In genomic region chr4:141999494-142000074, GRCm38 (mm10) we compare ENCODE assay signal across 16 mouse cellular contexts. TPM values are rescaled to one million over a fixed set of nuclear protein-coding genes. Genes with fewer than 3 reads are reported as not detected.
DNase-seq lines count a peak whose midpoint lies in the region; ATAC-seq and TF ChIP-seq lines count a peak whose summit lies in the region.
"Had no signal": no experiment of that assay in that cellular context is flagged by ENCODE, and none has a peak within 500 bp of the region (broad histone marks: within the 10 kb centered on the region; RNA-seq: fewer than 3 reads in every experiment).

No protein-coding gene starts in this region.

- no peak for TF ChIP-seq POLR2A in liver, adult 2 months (IDR thresholded peaks at IDR 0.05; ENCODE audit: extremely low read depth, insufficient read depth, low read length)

- 0 out of 2 replicates have a peak, but pooled peaks cover 3% of the 10 kb centered on the region for H3K9me3 ChIP-seq in stomach, embryonic 14.5 days (ENCODE audit: control insufficient read depth, low read depth, low read length)
- H3K9me3 ChIP-seq in forebrain, embryonic 11.5 days (ENCODE audit: control insufficient read depth, low read length) = no peaks in the 10 kb centered on the region
- H3K9me3 ChIP-seq: heart, embryonic 13.5 days; hindbrain, embryonic 13.5 days; midbrain, embryonic 13.5 days; neural tube, embryonic 12.5 days had no signal

- H3K79me2 ChIP-seq in liver, adult 2 months (ENCODE audit: control insufficient read depth, insufficient read depth, low read length) = no peaks in the 10 kb centered on the region

- no peak for TF ChIP-seq CTCF in liver, adult 2 months (IDR thresholded peaks at IDR 0.05; ENCODE audit: low read depth, low read length)

- WGBS in liver, adult 2 months = 19% methylated on average over 7 of the region's 7 CpGs
- WGBS in stomach, embryonic 14.5 days = 47% methylated on average over 7 of the region's 7 CpGs
- 70% methylated on average over 7 of the region's 7 CpGs for WGBS in forebrain, embryonic 11.5 days

- no peaks in the 10 kb centered on the region for H3K36me3 ChIP-seq in liver, adult 2 months (ENCODE audit: control insufficient read depth, insufficient read depth, low read length)
- H3K36me3 ChIP-seq in stomach, embryonic 14.5 days (ENCODE audit: control insufficient read depth, insufficient read depth, low read length) = no peaks in the 10 kb centered on the region
- no peaks in the 10 kb centered on the region for H3K36me3 ChIP-seq in forebrain, embryonic 11.5 days (ENCODE audit: control insufficient read depth, insufficient read depth, low read length)
- H3K36me3 ChIP-seq: G1E; heart, embryonic 13.5 days; hindbrain, embryonic 13.5 days; midbrain, embryonic 13.5 days; neural tube, embryonic 12.5 days had no signal

- peak overlapping the region; percentile 92 for H3K27ac ChIP-seq in liver, adult 2 months (replicated peaks; ENCODE audit: insufficient read depth, low read depth, low read length)
- peak overlapping the region; percentile 67; the same call in 1 of the 2 replicates for H3K27ac ChIP-seq in stomach, embryonic 14.5 days (ENCODE audit: low read length)
- no peak overlapping the region for H3K27ac ChIP-seq in forebrain, embryonic 11.5 days (ENCODE audit: low read depth, low read length)
- H3K27ac ChIP-seq: heart, embryonic 13.5 days; hindbrain, embryonic 13.5 days; left cerebral cortex, adult 2 months; midbrain, embryonic 13.5 days; neural tube, embryonic 12.5 days had no signal

- no peaks in the 10 kb centered on the region for H3K27me3 ChIP-seq in liver, adult 2 months (ENCODE audit: control insufficient read depth, insufficient read depth, low read length)
- no peaks in the 10 kb centered on the region for H3K27me3 ChIP-seq in stomach, embryonic 14.5 days (ENCODE audit: control insufficient read depth, insufficient read depth, low read length)
- H3K27me3 ChIP-seq in forebrain, embryonic 11.5 days (ENCODE audit: control insufficient read depth, insufficient read depth, low read length) = no peaks in the 10 kb centered on the region
- H3K27me3 ChIP-seq: heart, embryonic 13.5 days; hindbrain, embryonic 13.5 days; midbrain, embryonic 13.5 days; neural tube, embryonic 12.5 days had no signal

- peak; percentile 63 for ATAC-seq in stomach, embryonic 14.5 days (ENCODE audit: insufficient number of reproducible peaks, insufficient read depth, low FRiP score, low read depth)
- ATAC-seq in forebrain, embryonic 11.5 days (replicated peaks; ENCODE audit: low FRiP score) = no peak
- ATAC-seq: midbrain, embryonic 13.5 days had no signal

- H3K9ac ChIP-seq in liver, adult 2 months (ENCODE audit: low read depth, low read length) = no peak overlapping the region
- no peak overlapping the region for H3K9ac ChIP-seq in stomach, embryonic 14.5 days (replicated peaks; ENCODE audit: low read depth, low read length)
- H3K9ac ChIP-seq in forebrain, embryonic 11.5 days (ENCODE audit: low read length) = no peak overlapping the region
- H3K9ac ChIP-seq: heart, embryonic 13.5 days; hindbrain, embryonic 13.5 days; midbrain, embryonic 13.5 days; neural tube, embryonic 12.5 days had no signal

- peaks cover 2% of the 10 kb centered on the region; the same call in 1 of the 2 replicates for H3K4me1 ChIP-seq in liver, adult 2 months (ENCODE audit: control insufficient read depth, insufficient read depth, low read length)
- peaks cover 8% of the 10 kb centered on the region; the same call in 1 of the 2 replicates for H3K4me1 ChIP-seq in stomach, embryonic 14.5 days (ENCODE audit: control insufficient read depth, insufficient read depth, low read length)
- H3K4me1 ChIP-seq in forebrain, embryonic 11.5 days (replicated peaks; ENCODE audit: control insufficient read depth, insufficient read depth, low read length) = 0 out of 2 replicates have a peak, but pooled peaks cover 2% of the 10 kb centered on the region
- H3K4me1 ChIP-seq: neural tube, embryonic 12.5 days had no signal

- H3K4me3 ChIP-seq in liver, adult 2 months (ENCODE audit: insufficient read depth, low read depth, low read length) = no peak overlapping the region
- H3K4me3 ChIP-seq in stomach, embryonic 14.5 days (ENCODE audit: low read depth, low read length) = no peak overlapping the region
- H3K4me3 ChIP-seq in forebrain, embryonic 11.5 days (ENCODE audit: low read depth, low read length) = no peak overlapping the region
- H3K4me3 ChIP-seq: erythroblast, embryonic 14.5 days; heart, embryonic 13.5 days; hindbrain, embryonic 13.5 days; left cerebral cortex, adult 2 months; midbrain, embryonic 13.5 days; neural tube, embryonic 12.5 days had no signal

- DNase-seq in liver, adult 2 months (ENCODE audit: extremely low read depth, low read depth, low spot score) = peak; percentile 96
- no peak for DNase-seq in liver
- peak; percentile 70 for DNase-seq in kidney, adult 18-20 months
- DNase-seq in kidney, postnatal 36 days = peak; percentile 66 to 83
- no peak for DNase-seq in right cerebral cortex, postnatal 25 days
- DNase-seq in forebrain, embryonic 11.5 days (ENCODE audit: low spot score) = no peak
- DNase-seq in frontal cortex, postnatal 10 days (ENCODE audit: low spot score in 2 of 2) = no peak
- DNase-seq: cerebellum, adult 11-12 months had no signal

- no peak overlapping the region for H3K4me2 ChIP-seq in stomach, embryonic 14.5 days (replicated peaks; ENCODE audit: low read depth, low read length)
- no peak overlapping the region for H3K4me2 ChIP-seq in forebrain, embryonic 11.5 days (ENCODE audit: low read depth, low read length, severe bottlenecking)
- H3K4me2 ChIP-seq: heart, embryonic 13.5 days; hindbrain, embryonic 13.5 days; midbrain, embryonic 13.5 days; neural tube, embryonic 12.5 days had no signal

RNA-seq across cellular contexts. Expression of gene Fhad1, which starts 15.3 kb away (rescaled TPM):
- total RNA-seq in liver, adult 2 months (2014; rRNA removed) = 0.40 and 2.4 TPM in 2 replicates
- 0.06 and 0.41 TPM in 2 replicates for polyA plus RNA-seq in liver, adult 2 months (2012; rRNA removed)
- 0.78 and 2.5 TPM in 2 replicates for polyA plus RNA-seq in stomach, embryonic 14.5 days (2014; fragmentation: Nextera tagmentation; extraction: Ambion mirVana)
- polyA plus RNA-seq in forebrain, embryonic 11.5 days (2014; fragmentation: Nextera tagmentation; extraction: Ambion mirVana) = 0.57 and 1.2 TPM in 2 replicates
- polyA plus RNA-seq: erythroblast, embryonic 14.5 days; G1E had no signal

Comparison
In these comparisons a context has a peak if more than half of its experiments do, and no peak if none do; other contexts are left out.
1. DNase-seq: peak in liver, adult 2 months (single experiment), kidney, adult 18-20 months (single experiment) and kidney, postnatal 36 days (2 of 2); none in liver (single experiment), right cerebral cortex, postnatal 25 days (single experiment), forebrain, embryonic 11.5 days (single experiment) and frontal cortex, postnatal 10 days (0 of 2).